Mouse (Mus musculus) forebrain, postnatal 0 days (tissue): ENCODE measurements at regions not wholly inside any gene's neighbourhood (a gene's known extent, or its start where the extent isn't known, plus 50 kb on each side); places are given as distances from the start of the nearest gene placed in this dataset.

Experiments used
- ATAC-seq: fragments of 200-750 bp; cut with Nextera tagmentation; 2 replicates; pipeline ENCODE4 v1.8.0; 2017; ENCODE audit warnings: mild to moderate bottlenecking, moderate library complexity
- DNase-seq: peaks from one replicate; pipeline ENCODE4 v3.0.0-alpha.2; 2015
- H3K27ac ChIP-seq: fragments of 300-500 bp; sonication (generic); 2 replicates; pipeline ENCODE4 v1.5.1; 2014; ENCODE audit warnings: low read depth, mild to moderate bottlenecking, antibody characterized with exemption, low read length, moderate library complexity, mixed read lengths
- H3K27me3 ChIP-seq: fragments of 300-500 bp; sonication (generic); 2 replicates; pipeline ENCODE4 v1.6.1; 2014; ENCODE audit warnings: mild to moderate bottlenecking, low read length, mixed read lengths; ENCODE audit not compliant: insufficient read depth
- H3K36me3 ChIP-seq: fragments of 300-500 bp; sonication (generic); 2 replicates; pipeline ENCODE4 v1.6.1; 2014; ENCODE audit warnings: mild to moderate bottlenecking, moderate library complexity; ENCODE audit not compliant: insufficient read depth
- H3K4me1 ChIP-seq: fragments of 300-500 bp; sonication (generic); 2 replicates; pipeline ENCODE4 v1.6.1; 2014; ENCODE audit warnings: antibody characterized with exemption; ENCODE audit not compliant: insufficient read depth
- H3K4me2 ChIP-seq: fragments of 300-500 bp; sonication (generic); 2 replicates; pipeline ENCODE4 v1.6.1; 2014; ENCODE audit warnings: low read depth, mild to moderate bottlenecking, moderate library complexity
- H3K4me3 ChIP-seq: fragments of 300-500 bp; sonication (generic); 2 replicates; pipeline ENCODE4 v1.5.1; 2014; ENCODE audit warnings: low read depth, low read length, mixed read lengths
- H3K9ac ChIP-seq: fragments of 300-500 bp; sonication (generic); 2 replicates; pipeline ENCODE4 v1.6.1; 2014; ENCODE audit warnings: mild to moderate bottlenecking
- H3K9me3 ChIP-seq: fragments of 300-500 bp; sonication (generic); 2 replicates; pipeline ENCODE4 v1.6.1; 2016; ENCODE audit warnings: low read length
- CTCF ChIP-seq: sonication (generic); IDR thresholded peaks from 2 replicates; pipeline ENCODE4 v1.5.1; 2016; ENCODE audit warnings: antibody characterized with exemption, control low read depth, low read depth
- WGBS: fragments of 180-500 bp; shearing (Covaris S2); extraction: QIAGEN DNeasy Blood & Tissue Kit; methylation state at CpG from one replicate; pipeline ENCODE4 v1.1.7; 2014; 5-methylcytosine and 5-hydroxymethylcytosine counted together

- Histone ChIP-seq H3K36me3 (no peaks in the 10 kb centered on the region), H3K27me3 (no peaks in the 10 kb centered on the region), H3K4me1 (peaks cover 34% of the 10 kb centered on the region), H3K4me3 (no peak overlapping the region), H3K27ac (no peak overlapping the region), H3K9me3 (no peaks in the 10 kb centered on the region), H3K4me2 (no peak overlapping the region), H3K9ac (no peak overlapping the region)
- no peak for TF ChIP-seq CTCF
- DNase-seq = no peak
- no peak for ATAC-seq
- 81% methylated on average over 9 of the region's 9 CpGs for WGBS
Observed at GRCm38 (mm10) chr8:126669919-126670318, 76.1 kb upstream of the Irf2bp2 start.

- Histone ChIP-seq H3K36me3 (no peaks in the 10 kb centered on the region), H3K4me3 (no peak overlapping the region), H3K9ac (no peak overlapping the region; the same call in 1 of the 2 replicates), H3K9me3 (no peaks in the 10 kb centered on the region), H3K27me3 (no peaks in the 10 kb centered on the region), H3K4me1 (peaks cover 41% of the 10 kb centered on the region), H3K27ac (no peak overlapping the region), H3K4me2 (no peak overlapping the region)
- DNase-seq = no peak
- no peak for ATAC-seq
- TF ChIP-seq CTCF = no peak
- WGBS = 79% methylated on average over 6 of the region's 6 CpGs
Observed at GRCm38 (mm10) chr8:126669154-126669553, 75.4 kb upstream of the Irf2bp2 start.

- Histone ChIP-seq H3K9me3 (no peaks in the 10 kb centered on the region), H3K4me3 (no peak overlapping the region), H3K4me1 (peaks cover 44% of the 10 kb centered on the region), H3K9ac (no peak overlapping the region), H3K36me3 (no peaks in the 10 kb centered on the region), H3K4me2 (no peak overlapping the region), H3K27ac (peak overlapping the region; percentile 94), H3K27me3 (no peaks in the 10 kb centered on the region)
- WGBS = 35% methylated on average over 5 of the region's 5 CpGs
- TF ChIP-seq CTCF = no peak
- ATAC-seq (no peak), DNase-seq (no peak)
Observed at GRCm38 (mm10) chr8:126668657-126669025, 74.9 kb upstream of the Irf2bp2 start.

GRCm38 (mm10) chr8:126667721-126668656, 74.2 kb upstream of the Irf2bp2 start:
- Histone ChIP-seq H3K9me3 (no peaks in the 10 kb centered on the region), H3K27me3 (no peaks in the 10 kb centered on the region), H3K27ac (peak overlapping the region; percentile 94), H3K9ac (no peak overlapping the region), H3K4me2 (no peak overlapping the region), H3K4me1 (peaks cover 51% of the 10 kb centered on the region), H3K36me3 (no peaks in the 10 kb centered on the region), H3K4me3 (no peak overlapping the region)
- DNase-seq = peak; percentile 87
- WGBS = 20% methylated on average over 16 of the region's 16 CpGs
- TF ChIP-seq CTCF = 0 out of 2 replicates have a peak, but pooled peaks have one; percentile 15
- ATAC-seq = peak; percentile 55

- no peaks in the 10 kb centered on the region for H3K36me3 ChIP-seq
- no peak for TF ChIP-seq CTCF
- no peak overlapping the region for H3K4me3 ChIP-seq
- H3K9ac ChIP-seq = peak overlapping the region; percentile 31
- 20% methylated on average over 12 of the region's 12 CpGs for WGBS
- no peaks in the 10 kb centered on the region for H3K9me3 ChIP-seq
- H3K27ac ChIP-seq = peak overlapping the region; percentile 94
- DNase-seq (no peak), ATAC-seq (peak; percentile 1; the same call in 1 of the 2 replicates)
- H3K4me1 ChIP-seq = peaks cover 57% of the 10 kb centered on the region
- H3K27me3 ChIP-seq = no peaks in the 10 kb centered on the region
- peak overlapping the region; percentile 6; the same call in 1 of the 2 replicates for H3K4me2 ChIP-seq
Observed at GRCm38 (mm10) chr8:126667086-126667720, 73.4 kb upstream of the Irf2bp2 start.

GRCm38 (mm10) chr8:126666327-126667085, 72.7 kb upstream of the Irf2bp2 start:
- WGBS = 4% methylated on average over 15 of the region's 15 CpGs
- peak overlapping the region; percentile 94 for H3K27ac ChIP-seq
- peaks cover 64% of the 10 kb centered on the region for H3K4me1 ChIP-seq
- H3K27me3 ChIP-seq = no peaks in the 10 kb centered on the region
- no peak overlapping the region for H3K4me3 ChIP-seq
- no peaks in the 10 kb centered on the region for H3K9me3 ChIP-seq
- no peaks in the 10 kb centered on the region for H3K36me3 ChIP-seq
- ATAC-seq (peak; percentile 88), DNase-seq (peak; percentile 100)
- H3K4me2 ChIP-seq = peak overlapping the region; percentile 47
- peak overlapping the region; percentile 47 for H3K9ac ChIP-seq
- TF ChIP-seq CTCF = 0 out of 2 replicates have a peak, but pooled peaks have one; percentile 7
